Mouse (Mus musculus): ENCODE results near the gene Med14. TPM values are rescaled to one million over a fixed set of nuclear protein-coding genes. Genes with fewer than 3 reads are reported as not detected.

Gene Med14
- polyA plus RNA-seq, 1 experiment from 2014 or later: 33.1 TPM

DNA sequence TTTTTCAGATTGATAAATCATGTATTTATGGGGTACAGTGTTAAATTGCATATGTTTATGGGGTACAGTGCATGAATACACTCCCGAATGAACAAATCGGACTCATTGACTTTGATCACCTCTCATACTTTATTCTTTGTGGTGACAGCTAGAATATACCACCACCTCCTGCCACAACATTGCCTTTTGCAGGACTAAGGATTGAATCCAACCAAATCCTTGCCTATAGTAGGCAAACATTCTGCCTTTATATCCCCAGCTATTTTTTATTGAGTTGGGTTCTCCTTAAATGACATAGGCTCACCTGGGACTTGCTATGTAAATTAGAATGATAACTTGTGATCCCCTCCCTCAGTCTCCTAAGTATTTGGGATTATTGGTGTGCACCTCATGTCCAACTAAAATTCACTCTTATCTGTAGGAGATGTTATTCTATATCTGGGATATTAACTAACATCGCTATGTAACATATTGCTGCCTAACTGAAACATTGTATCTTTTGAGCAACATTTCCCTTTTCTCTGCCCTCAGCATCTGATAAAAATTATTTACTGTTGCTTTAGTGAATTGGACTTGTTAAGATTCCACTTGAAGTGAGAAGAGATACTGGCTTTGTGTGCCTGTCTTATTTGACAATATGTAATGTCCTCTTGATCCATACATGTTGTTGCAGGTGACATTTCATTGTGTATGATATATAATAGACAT is 1.4 kb upstream of the Med14 start:
- ATAC-seq (replicated peaks; ENCODE audit: low FRiP score) (no peak), DNase-seq (ENCODE audit: low spot score) (no peak)
- 88% methylated on average over 3 of the region's 3 CpGs for WGBS
- no peaks in the 10 kb centered on the region; the same call in 1 of the 2 replicates for H3K27me3 ChIP-seq (ENCODE audit: control insufficient read depth, insufficient read depth, low read length)
- H3K27ac ChIP-seq (ENCODE audit: low read depth, low read length): peak overlapping the region; percentile 94
- 0 out of 2 replicates have a peak, but pooled peaks cover 2% of the 10 kb centered on the region for H3K4me1 ChIP-seq (replicated peaks; ENCODE audit: control insufficient read depth, insufficient read depth, low read length)
- peak overlapping the region; percentile 61 for H3K4me2 ChIP-seq (ENCODE audit: low read depth, low read length, severe bottlenecking)
- H3K4me3 ChIP-seq (ENCODE audit: low read depth, low read length): peak overlapping the region; percentile 64
- H3K36me3 ChIP-seq (ENCODE audit: control insufficient read depth, insufficient read depth, low read length): no peaks in the 10 kb centered on the region
- H3K9me3 ChIP-seq (ENCODE audit: control insufficient read depth, low read length): no peaks in the 10 kb centered on the region
- peak overlapping the region; percentile 78 for H3K9ac ChIP-seq (ENCODE audit: low read length)

DNA sequence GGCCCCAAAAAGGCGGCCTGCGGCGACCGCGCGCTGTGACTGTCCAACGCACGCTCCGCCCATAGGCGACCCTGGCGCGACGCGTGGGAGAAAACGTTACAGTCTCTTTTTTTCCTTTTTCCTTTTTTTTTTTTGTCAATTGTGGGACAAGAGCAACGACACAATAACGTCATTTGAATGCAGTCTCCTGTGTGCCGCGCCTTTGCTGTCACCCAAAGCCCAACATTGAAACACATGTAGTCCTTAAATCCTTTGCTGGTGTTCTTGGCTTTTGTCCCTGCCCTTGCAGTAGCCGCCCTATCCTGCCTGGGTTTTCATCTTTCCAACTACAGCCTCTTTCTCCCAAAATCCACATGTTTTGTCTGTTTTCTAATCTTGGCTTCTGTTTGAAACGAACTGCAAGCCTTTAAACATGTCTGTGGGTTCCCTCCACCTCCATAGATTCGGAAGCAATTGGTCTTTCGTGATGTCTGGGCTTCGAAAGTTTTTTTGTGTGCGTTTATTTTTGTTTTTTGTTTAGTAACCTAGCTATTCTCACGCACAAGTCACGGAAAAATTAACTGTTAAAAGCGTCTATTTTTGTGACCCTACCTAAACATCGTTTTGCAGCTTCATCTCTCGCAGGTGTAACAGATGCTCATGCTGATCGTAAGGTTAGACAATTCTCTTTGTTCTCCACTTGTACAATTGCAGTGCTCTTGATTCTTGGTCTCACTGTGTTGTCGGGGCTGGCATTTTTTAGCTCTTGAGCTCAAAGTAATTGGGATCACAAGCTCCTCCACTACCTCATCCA is 657 bp upstream of the Med14 start:
- no peaks in the 10 kb centered on the region for H3K9me3 ChIP-seq (ENCODE audit: control insufficient read depth, low read length)
- 0 out of 2 replicates have a peak, but pooled peaks have one; percentile 19 for ATAC-seq (replicated peaks; ENCODE audit: low FRiP score)
- DNase-seq (ENCODE audit: low spot score): no peak
- H3K9ac ChIP-seq (ENCODE audit: low read length): peak overlapping the region; percentile 78
- H3K4me1 ChIP-seq (replicated peaks; ENCODE audit: control insufficient read depth, insufficient read depth, low read length): 0 out of 2 replicates have a peak, but pooled peaks cover 2% of the 10 kb centered on the region
- no peaks in the 10 kb centered on the region for H3K36me3 ChIP-seq (ENCODE audit: control insufficient read depth, insufficient read depth, low read length)
- WGBS: 15% methylated on average over 32 of the region's 32 CpGs
- peak overlapping the region; percentile 64 for H3K4me3 ChIP-seq (ENCODE audit: low read depth, low read length)
- H3K27me3 ChIP-seq (ENCODE audit: control insufficient read depth, insufficient read depth, low read length): no peaks in the 10 kb centered on the region; the same call in 1 of the 2 replicates
- peak overlapping the region; percentile 94 for H3K27ac ChIP-seq (ENCODE audit: low read depth, low read length)
- H3K4me2 ChIP-seq (ENCODE audit: low read depth, low read length, severe bottlenecking): peak overlapping the region; percentile 61

DNA sequence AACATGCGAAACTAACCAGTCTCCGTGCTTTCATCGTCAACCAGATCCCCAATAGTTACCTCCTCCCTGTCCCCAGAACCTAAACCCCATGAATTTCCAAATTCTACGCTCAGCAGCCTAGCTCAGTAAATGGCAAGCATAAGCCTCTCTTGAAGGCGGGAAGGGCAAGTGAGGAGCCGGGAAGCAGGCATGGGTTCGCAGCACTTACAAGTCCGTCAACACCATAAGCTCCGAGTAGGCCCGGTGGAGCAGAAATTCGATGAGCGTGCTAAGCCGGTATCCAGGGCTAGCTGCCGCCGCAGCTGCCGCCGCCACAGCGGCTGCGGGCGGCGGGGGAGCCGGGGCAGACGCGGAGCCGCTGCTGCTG is 631 bp downstream of the Med14 start:
- no peaks in the 10 kb centered on the region for H3K9me3 ChIP-seq (ENCODE audit: control insufficient read depth, low read length)
- peak overlapping the region; percentile 57; the same call in 1 of the 2 replicates for H3K4me2 ChIP-seq (ENCODE audit: low read depth, low read length, severe bottlenecking)
- H3K4me3 ChIP-seq (ENCODE audit: low read depth, low read length): peak overlapping the region; percentile 64
- no peak for DNase-seq (ENCODE audit: low spot score)
- H3K27ac ChIP-seq (ENCODE audit: low read depth, low read length): peak overlapping the region; percentile 94
- 8% methylated on average over 20 of the region's 25 CpGs for whole genome bisulfite sequencing
- ATAC-seq (replicated peaks; ENCODE audit: low FRiP score): peak; percentile 22; the same call in 1 of the 2 replicates
- peak overlapping the region; percentile 78 for H3K9ac ChIP-seq (ENCODE audit: low read length)
- H3K27me3 ChIP-seq (ENCODE audit: control insufficient read depth, insufficient read depth, low read length): no peaks in the 10 kb centered on the region; the same call in 1 of the 2 replicates
- no peaks in the 10 kb centered on the region for H3K36me3 ChIP-seq (ENCODE audit: control insufficient read depth, insufficient read depth, low read length)
- 0 out of 2 replicates have a peak, but pooled peaks cover 2% of the 10 kb centered on the region for H3K4me1 ChIP-seq (replicated peaks; ENCODE audit: control insufficient read depth, insufficient read depth, low read length)

DNA sequence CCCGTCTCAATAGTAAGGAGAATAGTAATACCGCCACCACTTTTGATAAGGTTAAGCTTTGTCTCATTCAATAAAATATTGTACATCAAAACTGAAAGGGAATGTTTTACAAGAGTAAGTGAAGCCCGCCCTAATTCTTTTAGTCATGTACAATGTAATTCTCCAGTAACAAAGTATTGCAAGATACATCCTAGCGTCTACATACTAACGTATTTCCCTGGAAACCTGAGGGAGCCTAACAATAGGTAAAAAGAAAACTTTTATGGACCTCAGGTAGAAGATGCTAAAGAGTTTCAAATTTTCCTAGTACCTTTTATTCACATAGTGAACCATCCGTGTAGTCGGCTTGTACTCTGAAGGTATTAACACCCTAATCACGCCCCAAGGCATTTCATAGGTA is 1.4 kb downstream of the Med14 start:
- Histone ChIP-seq H3K9me3 (ENCODE audit: control insufficient read depth, low read length) (no peaks in the 10 kb centered on the region), H3K36me3 (ENCODE audit: control insufficient read depth, insufficient read depth, low read length) (no peaks in the 10 kb centered on the region), H3K4me3 (ENCODE audit: low read depth, low read length) (peak overlapping the region; percentile 64), H3K9ac (ENCODE audit: low read length) (peak overlapping the region; percentile 78; the same call in 1 of the 2 replicates), H3K4me2 (ENCODE audit: low read depth, low read length, severe bottlenecking) (peak overlapping the region; percentile 57), H3K4me1 (replicated peaks; ENCODE audit: control insufficient read depth, insufficient read depth, low read length) (0 out of 2 replicates have a peak, but pooled peaks cover 2% of the 10 kb centered on the region), H3K27me3 (ENCODE audit: control insufficient read depth, insufficient read depth, low read length) (no peaks in the 10 kb centered on the region; the same call in 1 of the 2 replicates), H3K27ac (ENCODE audit: low read depth, low read length) (no peak overlapping the region)
- WGBS: 22% methylated on average over 8 of the region's 8 CpGs
- ATAC-seq (replicated peaks; ENCODE audit: low FRiP score) (no peak), DNase-seq (ENCODE audit: low spot score) (no peak)

DNA sequence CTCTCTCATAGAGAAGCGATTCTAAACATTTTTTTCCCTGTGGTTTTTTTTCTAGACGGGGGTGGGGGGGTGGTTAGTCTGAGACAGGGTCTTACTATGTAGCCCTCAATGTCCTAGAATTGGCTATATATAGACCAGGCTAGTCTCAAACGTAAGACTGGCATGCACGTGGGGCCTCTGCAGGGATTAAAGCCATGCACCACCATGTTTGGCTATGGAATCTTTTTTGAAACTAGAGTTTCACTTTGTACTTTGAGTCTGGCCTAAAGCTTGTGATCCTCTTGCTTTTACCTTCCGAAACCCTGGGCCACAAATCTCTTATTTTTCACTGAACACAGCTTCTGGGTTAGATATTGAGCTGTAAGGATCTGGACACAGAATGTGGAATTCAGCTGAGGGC is 2.2 kb downstream of the Med14 start:
- Histone ChIP-seq H3K36me3 (ENCODE audit: control insufficient read depth, insufficient read depth, low read length) (no peaks in the 10 kb centered on the region), H3K4me2 (ENCODE audit: low read depth, low read length, severe bottlenecking) (peak overlapping the region; percentile 57; the same call in 1 of the 2 replicates), H3K9ac (ENCODE audit: low read length) (no peak overlapping the region; the same call in 1 of the 2 replicates), H3K27ac (ENCODE audit: low read depth, low read length) (no peak overlapping the region), H3K4me1 (replicated peaks; ENCODE audit: control insufficient read depth, insufficient read depth, low read length) (0 out of 2 replicates have a peak, but pooled peaks cover 2% of the 10 kb centered on the region), H3K9me3 (ENCODE audit: control insufficient read depth, low read length) (no peaks in the 10 kb centered on the region), H3K27me3 (ENCODE audit: control insufficient read depth, insufficient read depth, low read length) (no peaks in the 10 kb centered on the region; the same call in 1 of the 2 replicates), H3K4me3 (ENCODE audit: low read depth, low read length) (peak overlapping the region; percentile 64; the same call in 1 of the 2 replicates)
- ATAC-seq (replicated peaks; ENCODE audit: low FRiP score) (no peak), DNase-seq (ENCODE audit: low spot score) (no peak)
- 58% methylated on average over 5 of the region's 5 CpGs for WGBS

DNA sequence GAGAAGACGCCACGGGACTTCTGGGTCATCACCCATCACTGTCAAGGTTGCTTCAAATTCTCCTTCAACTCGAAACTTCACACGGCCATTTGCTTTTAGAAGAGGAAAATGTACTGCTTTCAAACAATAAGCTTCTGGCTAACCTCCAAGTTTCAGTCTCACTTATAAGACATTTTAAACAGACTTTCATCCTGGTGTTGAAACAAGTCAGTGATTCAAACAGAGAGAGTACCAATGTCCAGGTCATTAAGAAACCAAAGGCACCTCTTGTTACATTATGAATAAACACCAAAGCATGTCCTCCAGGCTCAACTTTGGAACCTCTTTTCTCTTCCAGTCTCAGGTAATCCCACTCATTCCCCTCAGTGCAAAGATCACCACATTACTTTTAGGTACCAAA is 14.0 kb downstream of the Med14 start:
- Histone ChIP-seq H3K4me1 (replicated peaks; ENCODE audit: control insufficient read depth, insufficient read depth, low read length) (no peaks in the 10 kb centered on the region), H3K36me3 (ENCODE audit: control insufficient read depth, insufficient read depth, low read length) (no peaks in the 10 kb centered on the region), H3K4me3 (ENCODE audit: low read depth, low read length) (no peak overlapping the region), H3K27ac (ENCODE audit: low read depth, low read length) (no peak overlapping the region), H3K27me3 (ENCODE audit: control insufficient read depth, insufficient read depth, low read length) (no peaks in the 10 kb centered on the region), H3K4me2 (ENCODE audit: low read depth, low read length, severe bottlenecking) (no peak overlapping the region), H3K9me3 (ENCODE audit: control insufficient read depth, low read length) (no peaks in the 10 kb centered on the region), H3K9ac (ENCODE audit: low read length) (no peak overlapping the region)
- 94% methylated on average over 4 of the region's 4 CpGs for WGBS
- ATAC-seq (replicated peaks; ENCODE audit: low FRiP score): no peak
- no peak for DNase-seq (ENCODE audit: low spot score)

DNA sequence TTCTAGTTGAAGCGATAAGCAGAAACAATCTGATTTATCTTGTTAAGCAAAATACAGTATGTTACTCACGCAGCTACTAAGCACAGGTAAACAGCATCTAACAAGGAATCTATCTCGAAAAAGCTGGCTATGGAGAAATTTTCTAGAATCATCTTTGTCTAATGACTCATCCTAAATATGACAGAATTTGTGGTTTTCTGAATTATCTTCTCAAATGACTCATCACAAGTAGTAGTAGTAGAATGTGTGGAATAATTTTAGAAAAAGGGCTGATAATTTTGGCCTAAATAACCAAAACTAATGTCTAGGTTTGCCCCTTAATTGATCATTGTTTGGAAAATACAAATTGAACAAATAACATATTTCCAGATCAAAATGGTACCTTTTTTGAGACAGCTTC is 15.1 kb downstream of the Med14 start:
- Histone ChIP-seq H3K4me2 (ENCODE audit: low read depth, low read length, severe bottlenecking) (no peak overlapping the region), H3K9me3 (ENCODE audit: control insufficient read depth, low read length) (no peaks in the 10 kb centered on the region), H3K4me3 (ENCODE audit: low read depth, low read length) (no peak overlapping the region), H3K9ac (ENCODE audit: low read length) (no peak overlapping the region), H3K27ac (ENCODE audit: low read depth, low read length) (no peak overlapping the region), H3K4me1 (replicated peaks; ENCODE audit: control insufficient read depth, insufficient read depth, low read length) (no peaks in the 10 kb centered on the region), H3K36me3 (ENCODE audit: control insufficient read depth, insufficient read depth, low read length) (no peaks in the 10 kb centered on the region), H3K27me3 (ENCODE audit: control insufficient read depth, insufficient read depth, low read length) (no peaks in the 10 kb centered on the region)
- DNase-seq (ENCODE audit: low spot score) (no peak), ATAC-seq (replicated peaks; ENCODE audit: low FRiP score) (no peak)
- 92% methylated on average over 3 of the region's 3 CpGs for WGBS

DNA sequence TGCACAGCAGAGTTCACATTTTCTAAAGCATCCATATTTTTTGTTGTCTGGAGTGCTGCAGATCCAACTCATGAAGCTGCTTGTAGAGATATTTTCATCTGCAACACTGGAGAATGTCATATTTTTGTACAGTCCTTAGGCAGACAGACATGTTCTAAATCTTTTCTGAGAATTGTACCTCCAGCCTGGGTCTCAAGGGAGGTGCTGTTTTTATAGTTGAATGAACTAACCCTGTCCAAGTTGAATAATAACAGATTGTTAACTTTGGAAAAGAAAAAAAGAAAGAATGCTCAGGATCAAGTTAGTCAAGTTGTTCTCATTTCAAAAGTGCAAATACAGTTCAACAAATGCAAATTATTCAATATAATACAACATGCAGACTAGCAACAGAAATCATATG is 21.5 kb downstream of the Med14 start:
- Histone ChIP-seq H3K27me3 (ENCODE audit: control insufficient read depth, insufficient read depth, low read length) (no peaks in the 10 kb centered on the region), H3K4me2 (ENCODE audit: low read depth, low read length, severe bottlenecking) (no peak overlapping the region), H3K4me1 (replicated peaks; ENCODE audit: control insufficient read depth, insufficient read depth, low read length) (no peaks in the 10 kb centered on the region), H3K27ac (ENCODE audit: low read depth, low read length) (no peak overlapping the region), H3K36me3 (ENCODE audit: control insufficient read depth, insufficient read depth, low read length) (no peaks in the 10 kb centered on the region), H3K9me3 (ENCODE audit: control insufficient read depth, low read length) (no peaks in the 10 kb centered on the region), H3K4me3 (ENCODE audit: low read depth, low read length) (no peak overlapping the region), H3K9ac (ENCODE audit: low read length) (no peak overlapping the region)
- no peak for ATAC-seq (replicated peaks; ENCODE audit: low FRiP score)
- no peak for DNase-seq (ENCODE audit: low spot score)
